ENCODE assay signal across 8 mouse cellular contexts in the genomic region with DNA sequence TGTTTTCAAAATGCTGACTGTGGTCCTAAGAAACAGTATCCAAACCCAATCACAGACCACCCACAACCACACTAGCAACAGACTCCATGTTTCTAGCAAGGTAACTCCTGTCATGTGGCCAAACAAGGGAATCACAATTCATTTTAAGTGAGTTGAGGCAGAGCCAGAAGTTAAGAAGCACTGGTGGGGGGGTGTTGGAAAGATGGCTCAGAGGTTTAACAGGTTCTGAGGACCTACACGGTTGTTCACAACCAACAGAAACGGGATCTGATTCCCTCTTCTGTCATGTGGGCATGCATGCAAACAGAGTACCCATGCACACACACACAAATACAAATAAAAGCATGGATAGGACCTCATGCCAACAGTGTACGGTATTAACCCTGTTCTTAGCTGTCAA. TPM values are rescaled to one million over a fixed set of nuclear protein-coding genes. Genes with fewer than 3 reads are reported as not detected.
DNase-seq lines count a peak whose midpoint lies in the region; ATAC-seq and TF ChIP-seq lines count a peak whose summit lies in the region.

No protein-coding gene starts in this region.

- H3K9ac ChIP-seq in liver, embryonic 12.5 days: peak overlapping the region; percentile 99

- TF ChIP-seq POLR2A in cerebellum, adult 2 months (IDR thresholded peaks at IDR 0.05; ENCODE audit: borderline replicate concordance, insufficient read depth, low read length): no peak
- no peak for TF ChIP-seq POLR2A in thymus, adult 2 months (IDR thresholded peaks at IDR 0.05; ENCODE audit: control insufficient read depth, extremely low read depth, insufficient read depth, low read length, poor library complexity)

- DNase-seq in cerebellum, adult 2 months: no peak
- DNase-seq in cerebellum, postnatal 4 days (ENCODE audit: low spot score in 2 of 2): no peak
- no peak for DNase-seq in thymus, adult 2 months
- DNase-seq in thymus, postnatal 4 days: no peak
- DNase-seq in adrenal gland, postnatal 14 days: no peak
- DNase-seq in cerebellum, postnatal 10 days: no peak
- DNase-seq in frontal cortex, adult 2 months (ENCODE audit: extremely low spot score in 1 of 2, low spot score in 1 of 2): no peak

- WGBS in cerebellum, adult 2 months: 1% methylated on average over 3 of the region's 3 CpGs
- 2% methylated on average over 3 of the region's 3 CpGs for WGBS in thymus, adult 2 months
- 0% methylated on average over 3 of the region's 3 CpGs for WGBS in liver, embryonic 12.5 days (ENCODE audit: insufficient replicate concordance)

- peak overlapping the region; percentile 94 for H3K4me3 ChIP-seq in cerebellum, adult 2 months (replicated peaks; ENCODE audit: insufficient read depth, low read depth, low read length)
- peak overlapping the region; percentile 76 for H3K4me3 ChIP-seq in thymus, adult 2 months (ENCODE audit: control insufficient read depth, insufficient read depth, low read length)
- H3K4me3 ChIP-seq in liver, embryonic 12.5 days: peak overlapping the region; percentile 99

- no peak for TF ChIP-seq CTCF in cerebellum, adult 2 months (IDR thresholded peaks at IDR 0.05; ENCODE audit: borderline replicate concordance, insufficient read depth, low read depth, low read length)
- no peak for TF ChIP-seq CTCF in thymus, adult 2 months (IDR thresholded peaks at IDR 0.05; ENCODE audit: borderline replicate concordance, control insufficient read depth, extremely low read depth, insufficient read depth, low read length, poor library complexity)

- no peak for ATAC-seq in liver, embryonic 12.5 days

- peaks cover 44% of the 10 kb centered on the region for H3K36me3 ChIP-seq in thymus, adult 2 months (ENCODE audit: control insufficient read depth, insufficient read depth, low read length)
- H3K36me3 ChIP-seq in liver, embryonic 12.5 days: peaks cover 55% of the 10 kb centered on the region

- no peaks in the 10 kb centered on the region for H3K9me3 ChIP-seq in liver, embryonic 12.5 days (replicated peaks)

- H3K4me2 ChIP-seq in liver, embryonic 12.5 days: peak overlapping the region; percentile 82

- peaks cover 5% of the 10 kb centered on the region for H3K4me1 ChIP-seq in cerebellum, adult 2 months (ENCODE audit: control insufficient read depth, insufficient read depth, low read length)
- peaks cover 6% of the 10 kb centered on the region for H3K4me1 ChIP-seq in thymus, adult 2 months (replicated peaks; ENCODE audit: control insufficient read depth, insufficient read depth, low read length)
- H3K4me1 ChIP-seq in liver, embryonic 12.5 days: peaks cover 57% of the 10 kb centered on the region

- no peaks in the 10 kb centered on the region; the same call in 1 of the 2 replicates for H3K27me3 ChIP-seq in cerebellum, adult 2 months (ENCODE audit: control insufficient read depth, insufficient read depth, low read length)
- H3K27me3 ChIP-seq in thymus, adult 2 months (ENCODE audit: control insufficient read depth, insufficient read depth, low read length): no peaks in the 10 kb centered on the region
- peaks cover 21% of the 10 kb centered on the region for H3K27me3 ChIP-seq in liver, embryonic 12.5 days (replicated peaks)

- H3K27ac ChIP-seq in cerebellum, adult 2 months (ENCODE audit: insufficient read depth, low read length): no peak overlapping the region
- no peak overlapping the region for H3K27ac ChIP-seq in thymus, adult 2 months (ENCODE audit: control insufficient read depth, insufficient read depth, low read length)
- H3K27ac ChIP-seq in liver, embryonic 12.5 days: peak overlapping the region; percentile 89

RNA-seq across cellular contexts. Expression of a gene that starts 1.2 kb away (rescaled TPM):
- polyA plus RNA-seq in cerebellum, adult 2 months (2012; rRNA removed): 436 and 481 TPM in 2 replicates
- 418 and 466 TPM in 2 replicates for polyA plus RNA-seq in thymus, adult 2 months (2012; rRNA removed)
- 350 and 362 TPM in 2 replicates for polyA plus RNA-seq in liver, embryonic 12.5 days (2016; fragmentation: Nextera tagmentation; extraction: Ambion mirVana)
- 722 and 781 TPM in 2 replicates for total RNA-seq in adrenal gland, postnatal 14 days (2021)
- polyA plus RNA-seq in frontal cortex, adult 2 months (2012; rRNA removed): 507 and 512 TPM in 2 replicates

RNA-seq across cellular contexts. Expression of a gene that starts 30.5 kb away (rescaled TPM):
- polyA plus RNA-seq in cerebellum, adult 2 months (2012; rRNA removed): 18.3 and 19.2 TPM in 2 replicates
- polyA plus RNA-seq in thymus, adult 2 months (2012; rRNA removed): 18.6 and 20.4 TPM in 2 replicates
- polyA plus RNA-seq in liver, embryonic 12.5 days (2016; fragmentation: Nextera tagmentation; extraction: Ambion mirVana): 38.2 and 39.4 TPM in 2 replicates
- total RNA-seq in adrenal gland, postnatal 14 days (2021): 42.6 and 42.7 TPM in 2 replicates
- polyA plus RNA-seq in frontal cortex, adult 2 months (2012; rRNA removed): 18.8 and 20.4 TPM in 2 replicates
